Mouse (Mus musculus) intestine, embryonic 16.5 days (tissue): ENCODE data around the gene Socs1. TPM values are rescaled to one million over a fixed set of nuclear protein-coding genes. Genes with fewer than 3 reads are reported as not detected.
"Not testable (repeated sequence)": the region's sequence is repeated elsewhere in the genome, so short reads cannot be mapped to it uniquely, and the experiment has no call there.

ENCODE experiments used
- ATAC-seq: fragments of 200-750 bp; cut with Nextera tagmentation; 2 replicates; pipeline ENCODE4 v1.8.0; 2017; ENCODE audit warnings: moderate TSS enrichment, moderate library complexity
- H3K27ac ChIP-seq: fragments of 300-500 bp; sonication (generic); 2 replicates; pipeline ENCODE4 v1.5.1; 2014; ENCODE audit warnings: mild to moderate bottlenecking, low read length
- H3K27me3 ChIP-seq: fragments of 300-500 bp; sonication (generic); replicated peaks from 2 replicates; pipeline ENCODE4 v1.6.1; 2014; ENCODE audit warnings: low read length, control low read depth, mixed read lengths; ENCODE audit not compliant: control insufficient read depth, insufficient read depth
- H3K36me3 ChIP-seq: fragments of 300-500 bp; sonication (generic); 2 replicates; pipeline ENCODE4 v1.6.1; 2014; ENCODE audit warnings: low read length, control low read depth; ENCODE audit not compliant: control insufficient read depth, insufficient read depth
- H3K4me1 ChIP-seq: fragments of 300-500 bp; sonication (generic); 2 replicates; pipeline ENCODE4 v1.6.1; 2014; ENCODE audit warnings: low read length, control low read depth, mixed read lengths; ENCODE audit not compliant: control insufficient read depth, insufficient read depth
- H3K4me2 ChIP-seq: fragments of 300-500 bp; sonication (generic); 2 replicates; pipeline ENCODE4 v1.6.1; 2014; ENCODE audit warnings: low read depth, low read length, control low read depth
- H3K4me3 ChIP-seq: fragments of 300-500 bp; sonication (generic); 2 replicates; pipeline ENCODE4 v1.5.1; 2014; ENCODE audit warnings: mild to moderate bottlenecking, low read length
- H3K9ac ChIP-seq: fragments of 300-500 bp; sonication (generic); 2 replicates; pipeline ENCODE4 v1.6.1; 2014; ENCODE audit warnings: low read depth, low read length
- H3K9me3 ChIP-seq: fragments of 300-500 bp; sonication (generic); 2 replicates; pipeline ENCODE4 v1.6.1; 2016; ENCODE audit warnings: low read length, control low read depth; ENCODE audit not compliant: control insufficient read depth
- WGBS: fragments of 180-500 bp; shearing (Covaris S2); extraction: QIAGEN DNeasy Blood & Tissue Kit; methylation state at CpG from one replicate; pipeline ENCODE4 v1.1.7; 2014; 5-methylcytosine and 5-hydroxymethylcytosine counted together
- polyA plus RNA-seq: library from polyadenylated mRNA; unstranded; fragments of >200 nt; fragmentation: Nextera tagmentation; extraction: Ambion mirVana; gene quantifications from 2 replicates; pipeline ENCODE4 v1.2.1, GENCODE M21; 2015

Socs1 gene
- polyA plus RNA-seq, 1 experiment from 2014 or later: 4.9 TPM

- H3K9me3 ChIP-seq: no peaks in the 10 kb centered on the region
- H3K4me2 ChIP-seq: no peak overlapping the region
- ATAC-seq: no peak
- no peaks in the 10 kb centered on the region for H3K36me3 ChIP-seq
- H3K4me3 ChIP-seq: no peak overlapping the region
- 81% methylated on average over 4 of the region's 4 CpGs for WGBS
- H3K27ac ChIP-seq: no peak overlapping the region
- H3K9ac ChIP-seq: no peak overlapping the region
- H3K27me3 ChIP-seq: no peaks in the 10 kb centered on the region
- H3K4me1 ChIP-seq: 0 out of 2 replicates have a peak, but pooled peaks cover 7% of the 10 kb centered on the region
These were observed 33.3 kb upstream of the Socs1 start for GRCm38 (mm10) chr16:10818579-10819135.

- H3K27ac ChIP-seq: no peak overlapping the region
- no peaks in the 10 kb centered on the region for H3K36me3 ChIP-seq
- 0 out of 2 replicates have a peak, but pooled peaks cover 3% of the 10 kb centered on the region for H3K4me1 ChIP-seq
- no peak overlapping the region for H3K4me2 ChIP-seq
- ATAC-seq: peak; percentile 35
- no peaks in the 10 kb centered on the region for H3K9me3 ChIP-seq
- no peak overlapping the region for H3K4me3 ChIP-seq
- H3K9ac ChIP-seq: no peak overlapping the region
- WGBS: 62% methylated on average over 4 of the region's 4 CpGs
- no peaks in the 10 kb centered on the region for H3K27me3 ChIP-seq
These were observed 29.5 kb upstream of the Socs1 start for GRCm38 (mm10) chr16:10814864-10815263.

GRCm38 (mm10) chr16:10813726-10814125 is 28.4 kb upstream of the Socs1 start:
- Histone ChIP-seq H3K9me3 (no peaks in the 10 kb centered on the region), H3K36me3 (no peaks in the 10 kb centered on the region), H3K27me3 (no peaks in the 10 kb centered on the region), H3K27ac (no peak overlapping the region), H3K9ac (no peak overlapping the region), H3K4me2 (no peak overlapping the region), H3K4me1 (0 out of 2 replicates have a peak, but pooled peaks cover 3% of the 10 kb centered on the region), H3K4me3 (no peak overlapping the region)
- WGBS: 73% methylated on average over 4 of the region's 4 CpGs
- no peak for ATAC-seq

- Histone ChIP-seq H3K36me3 (no peaks in the 10 kb centered on the region), H3K4me3 (no peak within 1 kb of the TSS), H3K4me2 (no peak within 1 kb of the TSS), H3K27me3 (no peaks in the 10 kb centered on the region), H3K9ac (no peak within 1 kb of the TSS), H3K9me3 (no peaks in the 10 kb centered on the region), H3K4me1 (0 out of 2 replicates have a peak, but pooled peaks cover 3% of the 10 kb centered on the region), H3K27ac (no peak within 1 kb of the TSS)
- 82% methylated on average over 2 of the region's 2 CpGs for WGBS
- ATAC-seq: no peak
These were observed 27.6 kb upstream of the Socs1 start, which contains the start of gene Gm11172 for GRCm38 (mm10) chr16:10812865-10813371. Gene Gm11172, plus strand, starts transcription at chr16:10812915.

- Histone ChIP-seq H3K4me1 (0 out of 2 replicates have a peak, but pooled peaks cover 3% of the 10 kb centered on the region), H3K4me3 (no peak overlapping the region), H3K9me3 (no peaks in the 10 kb centered on the region), H3K27ac (no peak overlapping the region), H3K27me3 (no peaks in the 10 kb centered on the region), H3K4me2 (no peak overlapping the region), H3K9ac (no peak overlapping the region), H3K36me3 (no peaks in the 10 kb centered on the region)
- no peak for ATAC-seq
- WGBS: 95% methylated on average over 1 of the region's 1 CpGs
These were observed 25.0 kb upstream of the Socs1 start for GRCm38 (mm10) chr16:10810376-10810775.

GRCm38 (mm10) chr16:10805789-10806527 is 20.6 kb upstream of the Socs1 start, which contains the start of gene Prm1:
Gene Prm1, minus strand, starts transcription at chr16:10805839.
- H3K27me3 ChIP-seq: no peaks in the 10 kb centered on the region
- ATAC-seq: no peak
- H3K27ac ChIP-seq: no peak within 1 kb of the TSS
- H3K4me2 ChIP-seq: no peak within 1 kb of the TSS
- no peak within 1 kb of the TSS for H3K9ac ChIP-seq
- H3K4me3 ChIP-seq: no peak within 1 kb of the TSS
- H3K36me3 ChIP-seq: no peaks in the 10 kb centered on the region
- no peaks in the 10 kb centered on the region for H3K9me3 ChIP-seq
- WGBS: 85% methylated on average over 10 of the region's 10 CpGs
- H3K4me1 ChIP-seq: no peaks in the 10 kb centered on the region

GRCm38 (mm10) chr16:10802420-10802819 is 17.1 kb upstream of the Socs1 start:
- H3K4me3 ChIP-seq, H3K9me3 ChIP-seq, H3K27me3 ChIP-seq, H3K9ac ChIP-seq, H3K27ac ChIP-seq, H3K4me1 ChIP-seq, H3K36me3 ChIP-seq, H3K4me2 ChIP-seq: not testable (repeated sequence)
- 60% methylated on average over 3 of the region's 3 CpGs for WGBS
- ATAC-seq: peak; percentile 97

GRCm38 (mm10) chr16:10796034-10796433 is 10.7 kb upstream of the Socs1 start, which contains the start of gene Prm2:
Gene Prm2, minus strand, starts transcription at chr16:10796134.
- H3K4me3 ChIP-seq: no peak within 1 kb of the TSS
- no peak within 1 kb of the TSS for H3K27ac ChIP-seq
- no peak within 1 kb of the TSS for H3K9ac ChIP-seq
- H3K4me2 ChIP-seq: no peak within 1 kb of the TSS
- no peak for ATAC-seq
- no peaks in the 10 kb centered on the region for H3K36me3 ChIP-seq
- peaks cover 4% of the 10 kb centered on the region; the same call in 1 of the 2 replicates for H3K27me3 ChIP-seq
- no peaks in the 10 kb centered on the region for H3K9me3 ChIP-seq
- H3K4me1 ChIP-seq: no peaks in the 10 kb centered on the region
- WGBS: 77% methylated on average over 6 of the region's 6 CpGs

GRCm38 (mm10) chr16:10790702-10791101 is 5.4 kb upstream of the Socs1 start, which contains the start of gene Prm3:
Gene Prm3, minus strand, starts transcription at chr16:10790914.
- H3K9me3 ChIP-seq: no peaks in the 10 kb centered on the region
- no peak for ATAC-seq
- H3K27ac ChIP-seq: no peak within 1 kb of the TSS
- H3K36me3 ChIP-seq: no peaks in the 10 kb centered on the region
- no peak within 1 kb of the TSS for H3K9ac ChIP-seq
- no peak within 1 kb of the TSS for H3K4me3 ChIP-seq
- H3K4me2 ChIP-seq: no peak within 1 kb of the TSS
- no peaks in the 10 kb centered on the region; the same call in 1 of the 2 replicates for H3K27me3 ChIP-seq
- H3K4me1 ChIP-seq: 0 out of 2 replicates have a peak, but pooled peaks cover 5% of the 10 kb centered on the region
- 83% methylated on average over 9 of the region's 9 CpGs for WGBS
